Comparison of ENCODE assay signal across 8 mouse cellular contexts in genomic region chr13:112287571-112288224, GRCm38 (mm10). TPM values are rescaled to one million over a fixed set of nuclear protein-coding genes. Genes with fewer than 3 reads are reported as not detected.
DNase-seq lines count a peak whose midpoint lies in the region; ATAC-seq and TF ChIP-seq lines count a peak whose summit lies in the region.

No protein-coding gene starts in this region.

- no peak for TF ChIP-seq CTCF in left cerebral cortex, adult 2 months (IDR thresholded peaks at IDR 0.05)

- H3K9ac ChIP-seq in embryonic facial prominence, embryonic 12.5 days: no peak overlapping the region
- no peak overlapping the region for H3K9ac ChIP-seq in intestine, embryonic 16.5 days (ENCODE audit: low read depth, low read length)

- H3K9me3 ChIP-seq in embryonic facial prominence, embryonic 12.5 days: 0 out of 2 replicates have a peak, but pooled peaks cover 4% of the 10 kb centered on the region
- H3K9me3 ChIP-seq in intestine, embryonic 16.5 days (ENCODE audit: control insufficient read depth, low read length): no peaks in the 10 kb centered on the region

- H3K27me3 ChIP-seq in embryonic facial prominence, embryonic 12.5 days: no peaks in the 10 kb centered on the region; the same call in 1 of the 2 replicates
- no peaks in the 10 kb centered on the region for H3K27me3 ChIP-seq in intestine, embryonic 16.5 days (replicated peaks; ENCODE audit: control insufficient read depth, insufficient read depth, low read length)

- H3K27ac ChIP-seq in left cerebral cortex, adult 2 months: no peak overlapping the region
- H3K27ac ChIP-seq in embryonic facial prominence, embryonic 12.5 days: peak overlapping the region; percentile 55; the same call in 1 of the 2 replicates
- H3K27ac ChIP-seq in intestine, embryonic 16.5 days (ENCODE audit: low read length): 0 out of 2 replicates have a peak overlapping the region, but pooled peaks have one; percentile 7

- no peak for ATAC-seq in embryonic facial prominence, embryonic 12.5 days (ENCODE audit: insufficient number of reproducible peaks, insufficient read depth, low FRiP score, low TSS enrichment)
- ATAC-seq in intestine, embryonic 16.5 days: peak; percentile 27

- H3K36me3 ChIP-seq in embryonic facial prominence, embryonic 12.5 days: no peaks in the 10 kb centered on the region
- H3K36me3 ChIP-seq in intestine, embryonic 16.5 days (ENCODE audit: control insufficient read depth, insufficient read depth, low read length): no peaks in the 10 kb centered on the region

- DNase-seq in left cerebral cortex, adult 2 months (ENCODE audit: extremely low spot score in 1 of 2, low spot score in 2 of 2): no peak
- DNase-seq in left cerebral cortex, adult 11 months (ENCODE audit: low spot score): no peak
- DNase-seq in naive thymus-derived CD4-positive, alpha-beta T cell, adult 2 months (ENCODE audit: low read depth): peak; percentile 60
- DNase-seq in left cerebral cortex, postnatal 25 days (ENCODE audit: low spot score in 2 of 2): no peak
- no peak for DNase-seq in gastrocnemius, postnatal 36 days
- no peak for DNase-seq in left cerebral cortex, postnatal 36 days (ENCODE audit: low spot score in 2 of 2)

- intact Hi-C loops in left cerebral cortex, adult 2 months (cut with DNase I): no loop called here
- intact Hi-C loops in left cerebral cortex, postnatal 25 days (cut with DNase I): no loop called here
- intact Hi-C loops in gastrocnemius, postnatal 36 days (cut with DNase I): no loop called here
- intact Hi-C loops in left cerebral cortex, postnatal 36 days (cut with DNase I): no loop called here

- H3K4me3 ChIP-seq in left cerebral cortex, adult 2 months: peak overlapping the region; percentile 41; the same call in 1 of the 2 replicates
- H3K4me3 ChIP-seq in embryonic facial prominence, embryonic 12.5 days: peak overlapping the region; percentile 16
- no peak overlapping the region for H3K4me3 ChIP-seq in intestine, embryonic 16.5 days (ENCODE audit: low read length)

- 53% methylated on average over 6 of the region's 6 CpGs for WGBS in embryonic facial prominence, embryonic 12.5 days
- whole genome bisulfite sequencing in intestine, embryonic 16.5 days: 38% methylated on average over 6 of the region's 6 CpGs

- H3K4me2 ChIP-seq in embryonic facial prominence, embryonic 12.5 days (replicated peaks): peak overlapping the region; percentile 47
- H3K4me2 ChIP-seq in intestine, embryonic 16.5 days (ENCODE audit: low read depth, low read length): peak overlapping the region; percentile 46

- H3K4me1 ChIP-seq in embryonic facial prominence, embryonic 12.5 days: peaks cover 20% of the 10 kb centered on the region
- peaks cover 9% of the 10 kb centered on the region for H3K4me1 ChIP-seq in intestine, embryonic 16.5 days (ENCODE audit: control insufficient read depth, insufficient read depth, low read length)

RNA-seq across cellular contexts. Expression of gene Ankrd55, which starts 0.6 kb away (rescaled TPM):
- 1 to 10 TPM; 3.6 to 4.1 TPM for total RNA-seq in left cerebral cortex, adult 2 months (2021)
- 1.8 and 2.1 TPM in 2 replicates for polyA plus RNA-seq in embryonic facial prominence, embryonic 12.5 days (2016; fragmentation: Nextera tagmentation; extraction: Ambion mirVana)
- 0.16 and 0.21 TPM in 2 replicates for polyA plus RNA-seq in intestine, embryonic 16.5 days (2015; fragmentation: Nextera tagmentation; extraction: Ambion mirVana)
- 1 to 10 TPM; 3.2 to 3.8 TPM for total RNA-seq in left cerebral cortex, postnatal 25 days (2021)
- total RNA-seq in gastrocnemius, postnatal 36 days (2021): not detected
- total RNA-seq in left cerebral cortex, postnatal 36 days (2021): 1 to 10 TPM; 3.5 to 4.8 TPM

Comparison
In these comparisons a context has a peak if more than half of its experiments do, and no peak if none do; other contexts are left out.
1. RNA of gene Ankrd55, which starts 0.6 kb away (total RNA-seq): 3.5 to 4.8 TPM in left cerebral cortex, postnatal 36 days, 3.6 to 4.1 TPM in left cerebral cortex, adult 2 months and 3.2 to 3.8 TPM in left cerebral cortex, postnatal 25 days; not detected in gastrocnemius, postnatal 36 days; every median in the first group is over 4 times any median in the second.